Mouse (Mus musculus) liver, embryonic 14.5 days (tissue): ENCODE results near the gene Sat2.

Source experiments
- CTCF ChIP-seq: IDR thresholded peaks from 2 replicates; pipeline ENCODE4 v1.5.1; 2016; ENCODE audit warnings: antibody characterized with exemption, low read depth, control low read depth
- EP300 ChIP-seq: IDR thresholded peaks from 2 replicates; pipeline ENCODE4 v1.6.1; 2016; ENCODE audit warnings: antibody characterized with exemption, low read depth

DNA sequence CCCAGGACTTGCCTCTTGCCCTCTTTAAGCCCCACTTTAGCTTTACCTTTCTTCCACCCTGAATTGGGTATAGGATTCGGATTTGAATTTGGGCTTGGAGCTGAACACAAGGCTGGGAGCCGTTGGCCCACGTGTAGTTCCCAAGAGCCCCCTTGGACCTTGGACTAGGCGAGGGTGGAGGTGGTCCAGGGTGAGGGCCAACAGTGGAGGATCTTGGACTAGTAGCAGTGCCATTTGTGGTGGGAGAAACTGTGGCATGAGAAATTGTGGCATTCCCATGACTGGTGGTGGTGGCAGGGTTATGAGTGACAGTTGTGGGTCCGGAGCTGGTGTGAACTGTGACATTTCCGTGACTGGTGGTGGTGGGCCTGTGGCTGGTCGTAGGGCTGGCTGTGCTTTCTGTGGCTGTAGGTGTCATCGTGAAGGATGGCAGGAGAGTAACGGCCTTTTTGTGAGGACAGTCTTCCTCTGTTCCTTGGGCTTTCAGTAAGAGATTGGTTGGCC is 43.7 kb downstream of the Sat2 start:
- TF ChIP-seq CTCF: no peak
- no peak for TF ChIP-seq EP300
